Mouse (Mus musculus): ENCODE measurements around the gene Atp9a. TPM values are rescaled to one million over a fixed set of nuclear protein-coding genes. Genes with fewer than 3 reads are reported as not detected.

Gene Atp9a
- total RNA-seq, 4 experiments from 2014 or later = 400 to 416 (median 410) TPM

GRCm38 (mm10) chr2:168740496-168740895 lies 1.7 kb downstream of the Atp9a start:
- DNase-seq (ENCODE audit: low spot score in 2 of 2) = no peak

- DNase-seq (ENCODE audit: low spot score in 2 of 2) = no peak
These were observed 3.4 kb downstream of the Atp9a start for GRCm38 (mm10) chr2:168738854-168739253.

- DNase-seq (ENCODE audit: low spot score in 2 of 2) = no peak
These were observed 4.3 kb downstream of the Atp9a start for GRCm38 (mm10) chr2:168737878-168738277.

- DNase-seq (ENCODE audit: low spot score in 2 of 2) = no peak
These were observed 8.2 kb downstream of the Atp9a start for GRCm38 (mm10) chr2:168734023-168734422.

GRCm38 (mm10) chr2:168731258-168731657 lies 11.0 kb downstream of the Atp9a start:
- no peak for DNase-seq (ENCODE audit: low spot score in 2 of 2)

- DNase-seq (ENCODE audit: low spot score in 2 of 2) = no peak
These were observed 12.5 kb downstream of the Atp9a start for GRCm38 (mm10) chr2:168729736-168730135.

GRCm38 (mm10) chr2:168728045-168728444 lies 14.2 kb downstream of the Atp9a start:
- DNase-seq (ENCODE audit: low spot score in 2 of 2) = no peak

- peak in 1 of 2 experiments; percentile 53 for DNase-seq (ENCODE audit: low spot score in 2 of 2)
These were observed 16.2 kb downstream of the Atp9a start for GRCm38 (mm10) chr2:168726007-168726406.

- DNase-seq (ENCODE audit: low spot score in 2 of 2) = no peak
These were observed 20.9 kb downstream of the Atp9a start for GRCm38 (mm10) chr2:168721313-168721712.

GRCm38 (mm10) chr2:168719742-168720141 lies 22.5 kb downstream of the Atp9a start:
- no peak for DNase-seq (ENCODE audit: low spot score in 2 of 2)

- DNase-seq (ENCODE audit: low spot score in 2 of 2) = no peak
These were observed 23.5 kb downstream of the Atp9a start for GRCm38 (mm10) chr2:168718735-168719134.

GRCm38 (mm10) chr2:168718267-168718666 lies 23.9 kb downstream of the Atp9a start:
- no peak for DNase-seq (ENCODE audit: low spot score in 2 of 2)

GRCm38 (mm10) chr2:168712199-168713176 lies 29.7 kb downstream of the Atp9a start:
- DNase-seq (ENCODE audit: low spot score in 2 of 2) = no peak

GRCm38 (mm10) chr2:168710979-168711378 lies 31.2 kb downstream of the Atp9a start:
- DNase-seq (ENCODE audit: low spot score in 2 of 2) = no peak

GRCm38 (mm10) chr2:168707766-168708165 lies 34.4 kb downstream of the Atp9a start:
- DNase-seq (ENCODE audit: low spot score in 2 of 2) = no peak

- DNase-seq (ENCODE audit: low spot score in 2 of 2) = peak in 1 of 2 experiments; percentile 56
These were observed 39.9 kb downstream of the Atp9a start for GRCm38 (mm10) chr2:168702266-168702665.

GRCm38 (mm10) chr2:168695027-168695403 lies 47.2 kb downstream of the Atp9a start:
- DNase-seq (ENCODE audit: low spot score in 2 of 2) = no peak

- DNase-seq (ENCODE audit: low spot score in 2 of 2) = no peak
These were observed 47.7 kb downstream of the Atp9a start for GRCm38 (mm10) chr2:168694379-168695026.

GRCm38 (mm10) chr2:168691774-168692173 lies 50.4 kb downstream of the Atp9a start:
- peak in 1 of 2 experiments; percentile 54 for DNase-seq (ENCODE audit: low spot score in 2 of 2)

GRCm38 (mm10) chr2:168687326-168687725 lies 54.9 kb downstream of the Atp9a start:
- no peak for DNase-seq (ENCODE audit: low spot score in 2 of 2)

GRCm38 (mm10) chr2:168685909-168686308 lies 56.3 kb downstream of the Atp9a start:
- DNase-seq (ENCODE audit: low spot score in 2 of 2) = no peak

- DNase-seq (ENCODE audit: low spot score in 2 of 2) = no peak
These were observed 57.5 kb downstream of the Atp9a start for GRCm38 (mm10) chr2:168684695-168685094.
